Mouse (Mus musculus) hindbrain, embryonic 14.5 days (tissue): ENCODE measurements at regions not wholly inside any gene's neighbourhood (a gene's known extent, or its start where the extent isn't known, plus 50 kb on each side); places are given as distances from the start of the nearest gene placed in this dataset.
A peak's percentile ranks its signal among the peaks of the same experiment; 100 is the strongest.

Experiments used
- ATAC-seq: fragments of 200-750 bp; cut with Nextera tagmentation; 2 replicates; pipeline ENCODE4 v1.8.0; 2017; ENCODE audit warnings: moderate number of reproducible peaks, mild to moderate bottlenecking, moderate TSS enrichment, moderate library complexity; ENCODE audit not compliant: low FRiP score
- DNase-seq: peaks from one replicate; pipeline ENCODE4 v3.0.0-alpha.2; 2015; ENCODE audit warnings: low spot score
- H3K27ac ChIP-seq: fragments of 300-500 bp; sonication (generic); 2 replicates; pipeline ENCODE4 v1.5.1; 2014; ENCODE audit warnings: mild to moderate bottlenecking, moderate library complexity
- H3K27me3 ChIP-seq: fragments of 300-500 bp; sonication (generic); 2 replicates; pipeline ENCODE4 v1.6.1; 2014; ENCODE audit warnings: mild to moderate bottlenecking, low read length, mixed read lengths; ENCODE audit not compliant: control insufficient read depth, insufficient read depth
- H3K36me3 ChIP-seq: fragments of 300-500 bp; sonication (generic); replicated peaks from 2 replicates; pipeline ENCODE4 v1.6.1; 2014; ENCODE audit not compliant: control insufficient read depth, insufficient read depth
- H3K4me1 ChIP-seq: fragments of 300-500 bp; sonication (generic); replicated peaks from 2 replicates; pipeline ENCODE4 v1.6.1; 2014; ENCODE audit warnings: antibody characterized with exemption, low read length, mixed read lengths; ENCODE audit not compliant: control insufficient read depth, insufficient read depth
- H3K4me2 ChIP-seq: fragments of 300-500 bp; sonication (generic); replicated peaks from 2 replicates; pipeline ENCODE4 v1.6.1; 2014; ENCODE audit warnings: mild to moderate bottlenecking, moderate library complexity
- H3K4me3 ChIP-seq: fragments of 300-500 bp; sonication (generic); replicated peaks from 2 replicates; pipeline ENCODE4 v1.5.1; 2014; ENCODE audit warnings: mild to moderate bottlenecking, low read length
- H3K9ac ChIP-seq: fragments of 300-500 bp; sonication (generic); 2 replicates; pipeline ENCODE4 v1.6.1; 2014
- H3K9me3 ChIP-seq: fragments of 300-500 bp; sonication (generic); 2 replicates; pipeline ENCODE4 v1.6.1; 2016; ENCODE audit warnings: low read length; ENCODE audit not compliant: control insufficient read depth
- WGBS: fragments of 180-500 bp; shearing (Covaris S2); extraction: QIAGEN DNeasy Blood & Tissue Kit; methylation state at CpG from one replicate; pipeline ENCODE4 v1.1.7; 2014; 5-methylcytosine and 5-hydroxymethylcytosine counted together

- 23% methylated on average over 2 of the region's 2 CpGs for WGBS
- no peak for ATAC-seq
- no peaks in the 10 kb centered on the region for H3K27me3 ChIP-seq
- no peaks in the 10 kb centered on the region for H3K4me1 ChIP-seq
- no peak overlapping the region for H3K4me2 ChIP-seq
- H3K4me3 ChIP-seq = no peak overlapping the region
- no peaks in the 10 kb centered on the region for H3K36me3 ChIP-seq
- DNase-seq = no peak
- H3K27ac ChIP-seq = no peak overlapping the region
- no peak overlapping the region for H3K9ac ChIP-seq
- H3K9me3 ChIP-seq = no peaks in the 10 kb centered on the region
Observed at GRCm38 (mm10) chr12:39667701-39668100, 370.1 kb downstream of the Arl4a start.

GRCm38 (mm10) chr12:39665448-39665847 lies 372.4 kb downstream of the Arl4a start:
- no peaks in the 10 kb centered on the region for H3K27me3 ChIP-seq
- no peaks in the 10 kb centered on the region for H3K4me1 ChIP-seq
- 15% methylated on average over 4 of the region's 4 CpGs for WGBS
- no peaks in the 10 kb centered on the region for H3K36me3 ChIP-seq
- no peaks in the 10 kb centered on the region for H3K9me3 ChIP-seq
- no peak overlapping the region for H3K4me3 ChIP-seq
- no peak overlapping the region for H3K9ac ChIP-seq
- DNase-seq (peak; percentile 88), ATAC-seq (peak; percentile 90)
- no peak overlapping the region for H3K4me2 ChIP-seq
- H3K27ac ChIP-seq = no peak overlapping the region

- Histone ChIP-seq H3K27me3 (no peaks in the 10 kb centered on the region), H3K4me1 (no peaks in the 10 kb centered on the region), H3K4me2 (no peak overlapping the region), H3K9ac (no peak overlapping the region), H3K4me3 (no peak overlapping the region), H3K27ac (no peak overlapping the region), H3K36me3 (no peaks in the 10 kb centered on the region), H3K9me3 (no peaks in the 10 kb centered on the region)
- 50% methylated on average over 4 of the region's 4 CpGs for WGBS
- ATAC-seq (no peak), DNase-seq (no peak)
Observed at GRCm38 (mm10) chr12:39660420-39660819, 377.4 kb downstream of the Arl4a start.

- no peaks in the 10 kb centered on the region for H3K4me1 ChIP-seq
- no peak for ATAC-seq
- no peaks in the 10 kb centered on the region for H3K27me3 ChIP-seq
- no peak for DNase-seq
- no peak overlapping the region for H3K4me2 ChIP-seq
- H3K4me3 ChIP-seq = no peak overlapping the region
- H3K9me3 ChIP-seq = no peaks in the 10 kb centered on the region
- no peaks in the 10 kb centered on the region for H3K36me3 ChIP-seq
- no peak overlapping the region for H3K27ac ChIP-seq
- no peak overlapping the region for H3K9ac ChIP-seq
Observed at GRCm38 (mm10) chr12:39656606-39657005, 381.2 kb downstream of the Arl4a start.

- no peak overlapping the region for H3K4me2 ChIP-seq
- no peak overlapping the region for H3K4me3 ChIP-seq
- H3K9ac ChIP-seq = no peak overlapping the region
- no peak for DNase-seq
- H3K9me3 ChIP-seq = no peaks in the 10 kb centered on the region
- ATAC-seq = no peak
- H3K4me1 ChIP-seq = no peaks in the 10 kb centered on the region
- no peak overlapping the region for H3K27ac ChIP-seq
- no peaks in the 10 kb centered on the region for H3K36me3 ChIP-seq
- no peaks in the 10 kb centered on the region for H3K27me3 ChIP-seq
Observed at GRCm38 (mm10) chr12:39648952-39649351, 388.9 kb downstream of the Arl4a start.

- no peaks in the 10 kb centered on the region for H3K36me3 ChIP-seq
- H3K27ac ChIP-seq = no peak overlapping the region
- H3K4me3 ChIP-seq = no peak overlapping the region
- WGBS = 50% methylated on average over 3 of the region's 3 CpGs
- no peaks in the 10 kb centered on the region for H3K27me3 ChIP-seq
- ATAC-seq (no peak), DNase-seq (no peak)
- H3K4me1 ChIP-seq = no peaks in the 10 kb centered on the region
- H3K4me2 ChIP-seq = no peak overlapping the region
- H3K9ac ChIP-seq = no peak overlapping the region
- H3K9me3 ChIP-seq = no peaks in the 10 kb centered on the region
Observed at GRCm38 (mm10) chr12:39646556-39646955, 391.3 kb downstream of the Arl4a start.

- Histone ChIP-seq H3K36me3 (no peaks in the 10 kb centered on the region), H3K4me3 (no peak overlapping the region), H3K9me3 (no peaks in the 10 kb centered on the region), H3K4me1 (no peaks in the 10 kb centered on the region), H3K27me3 (no peaks in the 10 kb centered on the region), H3K9ac (no peak overlapping the region), H3K4me2 (no peak overlapping the region), H3K27ac (no peak overlapping the region)
- DNase-seq = no peak
- ATAC-seq = no peak
- WGBS = 43% methylated on average over 4 of the region's 4 CpGs
Observed at GRCm38 (mm10) chr12:39645581-39645980, 392.2 kb downstream of the Arl4a start.

- DNase-seq = no peak
- H3K4me2 ChIP-seq = no peak overlapping the region
- WGBS = 89% methylated on average over 6 of the region's 6 CpGs
- H3K9ac ChIP-seq = no peak overlapping the region
- no peak overlapping the region for H3K4me3 ChIP-seq
- H3K36me3 ChIP-seq = no peaks in the 10 kb centered on the region
- no peaks in the 10 kb centered on the region for H3K4me1 ChIP-seq
- H3K27me3 ChIP-seq = no peaks in the 10 kb centered on the region
- H3K27ac ChIP-seq = no peak overlapping the region
- H3K9me3 ChIP-seq = no peaks in the 10 kb centered on the region
- no peak for ATAC-seq
Observed at GRCm38 (mm10) chr12:39639246-39639645, 398.6 kb downstream of the Arl4a start.

GRCm38 (mm10) chr12:39634337-39634736 lies 403.5 kb downstream of the Arl4a start:
- Histone ChIP-seq H3K4me1 (no peaks in the 10 kb centered on the region), H3K36me3 (no peaks in the 10 kb centered on the region), H3K4me3 (no peak overlapping the region), H3K4me2 (no peak overlapping the region), H3K9me3 (no peaks in the 10 kb centered on the region), H3K9ac (no peak overlapping the region), H3K27me3 (no peaks in the 10 kb centered on the region), H3K27ac (no peak overlapping the region)
- DNase-seq (no peak), ATAC-seq (no peak)
- 69% methylated on average over 4 of the region's 4 CpGs for WGBS

GRCm38 (mm10) chr12:39621266-39621665 lies 416.6 kb downstream of the Arl4a start:
- no peaks in the 10 kb centered on the region for H3K27me3 ChIP-seq
- DNase-seq = no peak

More at GRCm38 (mm10) chr12:39621266-39621665, 416.6 kb downstream of the Arl4a start:
- Histone ChIP-seq H3K27ac (no peak overlapping the region), H3K4me2 (no peak overlapping the region), H3K9me3 (no peaks in the 10 kb centered on the region), H3K36me3 (no peaks in the 10 kb centered on the region), H3K4me3 (no peak overlapping the region), H3K9ac (no peak overlapping the region), H3K4me1 (no peaks in the 10 kb centered on the region)
- WGBS = 95% methylated on average over 1 of the region's 1 CpGs
- no peak for ATAC-seq
